Mouse (Mus musculus): ENCODE measurements around the gene Spi1. TPM values are rescaled to one million over a fixed set of nuclear protein-coding genes. Genes with fewer than 3 reads are reported as not detected.

Spi1 gene
- polyA plus RNA-seq, 1 experiment from 2014 or later: 6.4 TPM

GRCm38 (mm10) chr2:91086392-91087237 lies 4.4 kb downstream of the Spi1 start:
- Histone ChIP-seq H3K9me3 (ENCODE audit: control insufficient read depth, low read length) (no peaks in the 10 kb centered on the region), H3K4me2 (ENCODE audit: low read depth, low read length) (no peak overlapping the region), H3K9ac (ENCODE audit: low read length) (no peak overlapping the region), H3K4me3 (ENCODE audit: low read length) (no peak overlapping the region), H3K27ac (ENCODE audit: low read length) (no peak overlapping the region), H3K36me3 (ENCODE audit: control insufficient read depth, insufficient read depth, low read length) (no peaks in the 10 kb centered on the region), H3K27me3 (ENCODE audit: control insufficient read depth, insufficient read depth, low read depth, low read length) (no peaks in the 10 kb centered on the region), H3K4me1 (replicated peaks; ENCODE audit: control insufficient read depth, insufficient read depth, low read length) (no peaks in the 10 kb centered on the region; the same call in 1 of the 2 replicates)
- no peak for ATAC-seq (ENCODE audit: low read depth)
- 79% methylated on average over 9 of the region's 9 CpGs for WGBS

GRCm38 (mm10) chr2:91087453-91087852 lies 5.3 kb downstream of the Spi1 start:
- WGBS: 80% methylated on average over 9 of the region's 9 CpGs
- Histone ChIP-seq H3K27ac (ENCODE audit: low read length) (no peak overlapping the region), H3K4me2 (ENCODE audit: low read depth, low read length) (no peak overlapping the region), H3K27me3 (ENCODE audit: control insufficient read depth, insufficient read depth, low read depth, low read length) (no peaks in the 10 kb centered on the region), H3K4me1 (replicated peaks; ENCODE audit: control insufficient read depth, insufficient read depth, low read length) (no peaks in the 10 kb centered on the region; the same call in 1 of the 2 replicates), H3K36me3 (ENCODE audit: control insufficient read depth, insufficient read depth, low read length) (no peaks in the 10 kb centered on the region), H3K4me3 (ENCODE audit: low read length) (no peak overlapping the region), H3K9ac (ENCODE audit: low read length) (no peak overlapping the region), H3K9me3 (ENCODE audit: control insufficient read depth, low read length) (no peaks in the 10 kb centered on the region)
- no peak for ATAC-seq (ENCODE audit: low read depth)

- Histone ChIP-seq H3K4me1 (replicated peaks; ENCODE audit: control insufficient read depth, insufficient read depth, low read length) (no peaks in the 10 kb centered on the region), H3K27ac (ENCODE audit: low read length) (no peak overlapping the region), H3K9ac (ENCODE audit: low read length) (no peak overlapping the region), H3K27me3 (ENCODE audit: control insufficient read depth, insufficient read depth, low read depth, low read length) (no peaks in the 10 kb centered on the region), H3K4me3 (ENCODE audit: low read length) (no peak overlapping the region), H3K4me2 (ENCODE audit: low read depth, low read length) (no peak overlapping the region), H3K36me3 (ENCODE audit: control insufficient read depth, insufficient read depth, low read length) (no peaks in the 10 kb centered on the region), H3K9me3 (ENCODE audit: control insufficient read depth, low read length) (no peaks in the 10 kb centered on the region)
- WGBS: 67% methylated on average over 9 of the region's 9 CpGs
- no peak for ATAC-seq (ENCODE audit: low read depth)
These were observed 6.8 kb downstream of the Spi1 start for GRCm38 (mm10) chr2:91088987-91089386.

GRCm38 (mm10) chr2:91090208-91090607 lies 8.0 kb downstream of the Spi1 start:
- Histone ChIP-seq H3K9ac (ENCODE audit: low read length) (no peak overlapping the region), H3K4me2 (ENCODE audit: low read depth, low read length) (no peak overlapping the region), H3K27ac (ENCODE audit: low read length) (no peak overlapping the region), H3K27me3 (ENCODE audit: control insufficient read depth, insufficient read depth, low read depth, low read length) (no peaks in the 10 kb centered on the region), H3K4me1 (replicated peaks; ENCODE audit: control insufficient read depth, insufficient read depth, low read length) (no peaks in the 10 kb centered on the region), H3K4me3 (ENCODE audit: low read length) (no peak overlapping the region), H3K36me3 (ENCODE audit: control insufficient read depth, insufficient read depth, low read length) (no peaks in the 10 kb centered on the region), H3K9me3 (ENCODE audit: control insufficient read depth, low read length) (no peaks in the 10 kb centered on the region)
- no peak for ATAC-seq (ENCODE audit: low read depth)
- 66% methylated on average over 6 of the region's 6 CpGs for WGBS

- no peaks in the 10 kb centered on the region for H3K4me1 ChIP-seq (replicated peaks; ENCODE audit: control insufficient read depth, insufficient read depth, low read length)
- no peaks in the 10 kb centered on the region for H3K36me3 ChIP-seq (ENCODE audit: control insufficient read depth, insufficient read depth, low read length)
- no peaks in the 10 kb centered on the region for H3K27me3 ChIP-seq (ENCODE audit: control insufficient read depth, insufficient read depth, low read depth, low read length)
- ATAC-seq (ENCODE audit: low read depth): no peak
- WGBS: 58% methylated on average over 6 of the region's 6 CpGs
- H3K27ac ChIP-seq (ENCODE audit: low read length): no peak overlapping the region
- H3K4me2 ChIP-seq (ENCODE audit: low read depth, low read length): no peak overlapping the region
- H3K4me3 ChIP-seq (ENCODE audit: low read length): no peak overlapping the region
- H3K9me3 ChIP-seq (ENCODE audit: control insufficient read depth, low read length): no peaks in the 10 kb centered on the region
- H3K9ac ChIP-seq (ENCODE audit: low read length): no peak overlapping the region
These were observed 8.6 kb downstream of the Spi1 start for GRCm38 (mm10) chr2:91090827-91091226.

- Histone ChIP-seq H3K27me3 (ENCODE audit: control insufficient read depth, insufficient read depth, low read depth, low read length) (no peaks in the 10 kb centered on the region), H3K4me1 (replicated peaks; ENCODE audit: control insufficient read depth, insufficient read depth, low read length) (peaks cover 4% of the 10 kb centered on the region; the same call in 1 of the 2 replicates), H3K4me2 (ENCODE audit: low read depth, low read length) (no peak overlapping the region), H3K36me3 (ENCODE audit: control insufficient read depth, insufficient read depth, low read length) (no peaks in the 10 kb centered on the region), H3K9ac (ENCODE audit: low read length) (no peak overlapping the region), H3K9me3 (ENCODE audit: control insufficient read depth, low read length) (no peaks in the 10 kb centered on the region), H3K27ac (ENCODE audit: low read length) (no peak overlapping the region), H3K4me3 (ENCODE audit: low read length) (no peak overlapping the region)
- no peak for ATAC-seq (ENCODE audit: low read depth)
- WGBS: 63% methylated on average over 14 of the region's 14 CpGs
These were observed 14.3 kb downstream of the Spi1 start for GRCm38 (mm10) chr2:91096524-91096923.

GRCm38 (mm10) chr2:91097015-91097414 lies 14.8 kb downstream of the Spi1 start:
- no peak overlapping the region for H3K27ac ChIP-seq (ENCODE audit: low read length)
- H3K4me1 ChIP-seq (replicated peaks; ENCODE audit: control insufficient read depth, insufficient read depth, low read length): peaks cover 4% of the 10 kb centered on the region; the same call in 1 of the 2 replicates
- no peaks in the 10 kb centered on the region for H3K27me3 ChIP-seq (ENCODE audit: control insufficient read depth, insufficient read depth, low read depth, low read length)
- H3K4me3 ChIP-seq (ENCODE audit: low read length): no peak overlapping the region
- ATAC-seq (ENCODE audit: low read depth): no peak
- no peaks in the 10 kb centered on the region for H3K9me3 ChIP-seq (ENCODE audit: control insufficient read depth, low read length)
- WGBS: 77% methylated on average over 10 of the region's 10 CpGs
- H3K9ac ChIP-seq (ENCODE audit: low read length): peak overlapping the region; percentile 6; the same call in 1 of the 2 replicates
- H3K36me3 ChIP-seq (ENCODE audit: control insufficient read depth, insufficient read depth, low read length): no peaks in the 10 kb centered on the region
- H3K4me2 ChIP-seq (ENCODE audit: low read depth, low read length): no peak overlapping the region

GRCm38 (mm10) chr2:91098156-91098555 lies 16.0 kb downstream of the Spi1 start:
- H3K9ac ChIP-seq (ENCODE audit: low read length): no peak overlapping the region
- H3K27me3 ChIP-seq (ENCODE audit: control insufficient read depth, insufficient read depth, low read depth, low read length): no peaks in the 10 kb centered on the region
- no peak overlapping the region for H3K27ac ChIP-seq (ENCODE audit: low read length)
- peaks cover 4% of the 10 kb centered on the region; the same call in 1 of the 2 replicates for H3K4me1 ChIP-seq (replicated peaks; ENCODE audit: control insufficient read depth, insufficient read depth, low read length)
- no peaks in the 10 kb centered on the region for H3K9me3 ChIP-seq (ENCODE audit: control insufficient read depth, low read length)
- no peaks in the 10 kb centered on the region for H3K36me3 ChIP-seq (ENCODE audit: control insufficient read depth, insufficient read depth, low read length)
- WGBS: 72% methylated on average over 2 of the region's 2 CpGs
- no peak overlapping the region for H3K4me3 ChIP-seq (ENCODE audit: low read length)
- no peak for ATAC-seq (ENCODE audit: low read depth)
- H3K4me2 ChIP-seq (ENCODE audit: low read depth, low read length): no peak overlapping the region

- Histone ChIP-seq H3K4me3 (ENCODE audit: low read length) (no peak overlapping the region), H3K9ac (ENCODE audit: low read length) (peak overlapping the region; percentile 59), H3K27me3 (ENCODE audit: control insufficient read depth, insufficient read depth, low read depth, low read length) (no peaks in the 10 kb centered on the region), H3K9me3 (ENCODE audit: control insufficient read depth, low read length) (no peaks in the 10 kb centered on the region), H3K27ac (ENCODE audit: low read length) (no peak overlapping the region), H3K4me2 (ENCODE audit: low read depth, low read length) (no peak overlapping the region), H3K36me3 (ENCODE audit: control insufficient read depth, insufficient read depth, low read length) (no peaks in the 10 kb centered on the region), H3K4me1 (replicated peaks; ENCODE audit: control insufficient read depth, insufficient read depth, low read length) (peaks cover 4% of the 10 kb centered on the region; the same call in 1 of the 2 replicates)
- ATAC-seq (ENCODE audit: low read depth): peak; percentile 89
- 3% methylated on average over 7 of the region's 7 CpGs for WGBS
These were observed 19.0 kb downstream of the Spi1 start for GRCm38 (mm10) chr2:91101124-91101740.
